Mouse (Mus musculus) T-helper 2 cell (primary cell): ENCODE measurements around the gene Unkl.

ENCODE experiments used
- in situ Hi-C: fragments of 300-600 bp; cut with MboI, MseI; formaldehyde crosslinking; loops from one replicate; pipeline ENCODE4 v1.15.1; 2025; ENCODE audit warnings: high pct_unique_total_duplicates

The Unkl gene

GRCm38 (mm10) chr17:25188150-25189031, at the start of gene Unkl:
TSS of gene Unkl (plus strand) at chr17:25188397.
- in situ Hi-C loops = no loop called here

- in situ Hi-C loops = no loop called here
Observed at GRCm38 (mm10) chr17:25138803-25139202, 49.4 kb upstream of the Unkl start.

GRCm38 (mm10) chr17:25139960-25140359, 48.2 kb upstream of the Unkl start:
- in situ Hi-C loops = no loop called here

- in situ Hi-C loops = loop anchor here (25.0 kb wide), 1 partner anchor 1725 kb away; no protein-coding TSS in a partner anchor
Observed at GRCm38 (mm10) chr17:25162161-25162560, 26.0 kb upstream of the Unkl start, which contains the start of gene Ccdc154. TSS of gene Ccdc154 (plus strand) at chr17:25162461.

GRCm38 (mm10) chr17:25163387-25163786, 24.8 kb upstream of the Unkl start:
- in situ Hi-C loops = loop anchor here (25.0 kb wide), 1 partner anchor 1724 kb away; no protein-coding TSS in a partner anchor

GRCm38 (mm10) chr17:25164770-25165169, 23.4 kb upstream of the Unkl start:
- in situ Hi-C loops = loop anchor here (5.0 to 25.0 kb wide), 2 partner anchors 57 to 1723 kb away; no protein-coding TSS in a partner anchor

- in situ Hi-C loops = loop anchor here (5.0 to 25.0 kb wide), 2 partner anchors 59 to 1721 kb away; no protein-coding TSS in a partner anchor
Observed at GRCm38 (mm10) chr17:25165970-25166671, 22.1 kb upstream of the Unkl start.

- in situ Hi-C loops = loop anchor here (5.0 to 25.0 kb wide), 2 partner anchors 62 to 1718 kb away; no protein-coding TSS in a partner anchor
Observed at GRCm38 (mm10) chr17:25169706-25170105, 18.5 kb upstream of the Unkl start.

- in situ Hi-C loops = loop anchor here (25.0 kb wide), 1 partner anchor 1715 kb away; no protein-coding TSS in a partner anchor
Observed at GRCm38 (mm10) chr17:25172558-25172957, 15.6 kb upstream of the Unkl start.

GRCm38 (mm10) chr17:25175411-25175810, 12.8 kb upstream of the Unkl start, which contains the start of gene Gm38655:
TSS of gene Gm38655 (minus strand) at chr17:25175471.
- in situ Hi-C loops = no loop called here

GRCm38 (mm10) chr17:25183232-25183631, 5.0 kb upstream of the Unkl start:
- in situ Hi-C loops = no loop called here

- in situ Hi-C loops = no loop called here
Observed at GRCm38 (mm10) chr17:25184129-25184691, 4.0 kb upstream of the Unkl start, which contains the start of gene BC003965. TSS of gene BC003965 (plus strand) at chr17:25184554.

GRCm38 (mm10) chr17:25184961-25185360, 3.2 kb upstream of the Unkl start:
- in situ Hi-C loops = no loop called here

GRCm38 (mm10) chr17:25187784-25188149, 430 bp upstream of the Unkl start:
- in situ Hi-C loops = no loop called here

GRCm38 (mm10) chr17:25189091-25189490, 894 bp downstream of the Unkl start:
- in situ Hi-C loops = no loop called here

- in situ Hi-C loops = no loop called here
Observed at GRCm38 (mm10) chr17:25202401-25202800, 14.2 kb downstream of the Unkl start.

GRCm38 (mm10) chr17:25210006-25210405, 21.8 kb downstream of the Unkl start:
- in situ Hi-C loops = no loop called here

GRCm38 (mm10) chr17:25210680-25211466, 22.7 kb downstream of the Unkl start:
- in situ Hi-C loops = no loop called here

GRCm38 (mm10) chr17:25211705-25212104, 23.5 kb downstream of the Unkl start:
- in situ Hi-C loops = no loop called here

GRCm38 (mm10) chr17:25215431-25215830, 27.2 kb downstream of the Unkl start:
- in situ Hi-C loops = no loop called here

GRCm38 (mm10) chr17:25218967-25219366, 30.8 kb downstream of the Unkl start:
- in situ Hi-C loops = no loop called here
